Mouse (Mus musculus): ENCODE data around the gene Urad. TPM values are rescaled to one million over a fixed set of nuclear protein-coding genes. Genes with fewer than 3 reads are reported as not detected.

Gene Urad
- polyA plus RNA-seq, 1 experiment from 2014 or later, result not detected

GRCm38 (mm10) chr5:147304276-147305155 lies 17.7 kb downstream of the Urad start:
- H3K27me3 ChIP-seq (replicated peaks; ENCODE audit: insufficient read depth, low read length), result peaks cover 97% of the 10 kb centered on the region
- under 1% methylated on average over 52 of the region's 54 CpGs for WGBS
- no peak overlapping the region for H3K4me3 ChIP-seq (ENCODE audit: low read depth, low read length)
- H3K36me3 ChIP-seq (ENCODE audit: insufficient read depth, low read length), result no peaks in the 10 kb centered on the region
- no peak for ATAC-seq
- no peaks in the 10 kb centered on the region for H3K9me3 ChIP-seq (ENCODE audit: low read length)
- no peak overlapping the region for H3K4me2 ChIP-seq (replicated peaks; ENCODE audit: low read depth, low read length)
- TF ChIP-seq EP300 (IDR thresholded peaks at IDR 0.05) (no peak), CTCF (IDR thresholded peaks at IDR 0.05) (no peak)
- no peak overlapping the region for H3K27ac ChIP-seq (ENCODE audit: low read length)
- no peak overlapping the region for H3K9ac ChIP-seq (replicated peaks; ENCODE audit: low read depth)
- no peaks in the 10 kb centered on the region for H3K4me1 ChIP-seq (ENCODE audit: insufficient read depth, low read depth, low read length)
- DNase-seq (ENCODE audit: low spot score), result no peak

GRCm38 (mm10) chr5:147302746-147303400 lies 19.4 kb downstream of the Urad start:
- no peak for ATAC-seq
- Histone ChIP-seq H3K27ac (ENCODE audit: low read length) (no peak overlapping the region), H3K9ac (replicated peaks; ENCODE audit: low read depth) (no peak overlapping the region), H3K27me3 (replicated peaks; ENCODE audit: insufficient read depth, low read length) (peaks cover 92% of the 10 kb centered on the region), H3K4me2 (replicated peaks; ENCODE audit: low read depth, low read length) (no peak overlapping the region), H3K36me3 (ENCODE audit: insufficient read depth, low read length) (no peaks in the 10 kb centered on the region), H3K9me3 (ENCODE audit: low read length) (no peaks in the 10 kb centered on the region), H3K4me3 (ENCODE audit: low read depth, low read length) (no peak overlapping the region), H3K4me1 (ENCODE audit: insufficient read depth, low read depth, low read length) (no peaks in the 10 kb centered on the region)
- 4% methylated on average over 13 of the region's 13 CpGs for WGBS
- TF ChIP-seq CTCF (IDR thresholded peaks at IDR 0.05) (no peak), EP300 (IDR thresholded peaks at IDR 0.05) (no peak)
- no peak for DNase-seq (ENCODE audit: low spot score)

- Histone ChIP-seq H3K27ac (ENCODE audit: low read length) (no peak overlapping the region), H3K4me2 (replicated peaks; ENCODE audit: low read depth, low read length) (no peak overlapping the region), H3K4me1 (ENCODE audit: insufficient read depth, low read depth, low read length) (no peaks in the 10 kb centered on the region), H3K36me3 (ENCODE audit: insufficient read depth, low read length) (no peaks in the 10 kb centered on the region), H3K9ac (replicated peaks; ENCODE audit: low read depth) (no peak overlapping the region), H3K9me3 (ENCODE audit: low read length) (no peaks in the 10 kb centered on the region), H3K4me3 (ENCODE audit: low read depth, low read length) (no peak overlapping the region), H3K27me3 (replicated peaks; ENCODE audit: insufficient read depth, low read length) (peaks cover 89% of the 10 kb centered on the region)
- no peak for TF ChIP-seq EP300 (IDR thresholded peaks at IDR 0.05)
- TF ChIP-seq CTCF (IDR thresholded peaks at IDR 0.05), result no peak
- DNase-seq (ENCODE audit: low spot score) (no peak), ATAC-seq (no peak)
- WGBS, result 6% methylated on average over 8 of the region's 8 CpGs
These were observed 20.1 kb downstream of the Urad start for GRCm38 (mm10) chr5:147302141-147302540.

DNA sequence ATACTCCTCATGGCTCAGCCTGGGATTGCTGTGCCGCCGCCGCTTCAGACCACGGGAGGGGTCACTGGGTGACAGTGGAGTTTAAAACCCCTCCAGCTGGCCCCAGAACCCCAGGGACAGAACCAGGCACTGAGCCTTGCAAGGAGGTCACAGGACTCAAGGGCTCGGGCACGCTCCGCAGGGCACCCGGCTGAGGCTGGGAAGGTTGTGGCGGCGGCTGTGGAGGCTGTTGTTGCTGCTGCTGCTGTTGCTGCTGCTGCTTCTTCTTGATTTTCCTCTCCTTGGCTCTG lies 20.5 kb downstream of the Urad start:
- no peak for DNase-seq (ENCODE audit: low spot score)
- H3K27ac ChIP-seq (ENCODE audit: low read length), result no peak overlapping the region

GRCm38 (mm10) chr5:147300917-147301780 lies 21.1 kb downstream of the Urad start:
- no peak overlapping the region for H3K27ac ChIP-seq (ENCODE audit: low read length)
- H3K4me1 ChIP-seq (ENCODE audit: insufficient read depth, low read depth, low read length), result no peaks in the 10 kb centered on the region
- H3K36me3 ChIP-seq (ENCODE audit: insufficient read depth, low read length), result no peaks in the 10 kb centered on the region
- H3K9ac ChIP-seq (replicated peaks; ENCODE audit: low read depth), result no peak overlapping the region
- H3K27me3 ChIP-seq (replicated peaks; ENCODE audit: insufficient read depth, low read length), result peaks cover 84% of the 10 kb centered on the region
- WGBS, result 3% methylated on average over 21 of the region's 21 CpGs
- DNase-seq (ENCODE audit: low spot score), result no peak
- H3K4me3 ChIP-seq (ENCODE audit: low read depth, low read length), result no peak overlapping the region
- no peak overlapping the region for H3K4me2 ChIP-seq (replicated peaks; ENCODE audit: low read depth, low read length)
- no peak for ATAC-seq
- TF ChIP-seq EP300 (IDR thresholded peaks at IDR 0.05) (no peak), CTCF (IDR thresholded peaks at IDR 0.05) (no peak)
- no peaks in the 10 kb centered on the region for H3K9me3 ChIP-seq (ENCODE audit: low read length)

More for the DNA sequence above, 20.5 kb downstream of the Urad start:
- TF ChIP-seq CTCF (IDR thresholded peaks at IDR 0.05) (no peak), EP300 (IDR thresholded peaks at IDR 0.05) (no peak)
- no peaks in the 10 kb centered on the region for H3K9me3 ChIP-seq (ENCODE audit: low read length)
- 4% methylated on average over 10 of the region's 10 CpGs for WGBS
- no peaks in the 10 kb centered on the region for H3K4me1 ChIP-seq (ENCODE audit: insufficient read depth, low read depth, low read length)
- H3K4me2 ChIP-seq (replicated peaks; ENCODE audit: low read depth, low read length), result no peak overlapping the region
- H3K27me3 ChIP-seq (replicated peaks; ENCODE audit: insufficient read depth, low read length), result peaks cover 89% of the 10 kb centered on the region
- no peak overlapping the region for H3K9ac ChIP-seq (replicated peaks; ENCODE audit: low read depth)
- H3K4me3 ChIP-seq (ENCODE audit: low read depth, low read length), result no peak overlapping the region
- ATAC-seq, result no peak
- H3K36me3 ChIP-seq (ENCODE audit: insufficient read depth, low read length), result no peaks in the 10 kb centered on the region

GRCm38 (mm10) chr5:147300001-147300363 lies 22.3 kb downstream of the Urad start:
- no peak for TF ChIP-seq EP300 (IDR thresholded peaks at IDR 0.05)
- TF ChIP-seq CTCF (IDR thresholded peaks at IDR 0.05), result no peak
- Histone ChIP-seq H3K4me3 (ENCODE audit: low read depth, low read length) (peak overlapping the region; percentile 21; the same call in 1 of the 2 replicates), H3K4me1 (ENCODE audit: insufficient read depth, low read depth, low read length) (no peaks in the 10 kb centered on the region), H3K4me2 (replicated peaks; ENCODE audit: low read depth, low read length) (peak overlapping the region; percentile 52), H3K9ac (replicated peaks; ENCODE audit: low read depth) (no peak overlapping the region), H3K27me3 (replicated peaks; ENCODE audit: insufficient read depth, low read length) (peaks cover 80% of the 10 kb centered on the region), H3K36me3 (ENCODE audit: insufficient read depth, low read length) (no peaks in the 10 kb centered on the region), H3K27ac (ENCODE audit: low read length) (no peak overlapping the region), H3K9me3 (ENCODE audit: low read length) (no peaks in the 10 kb centered on the region)
- 4% methylated on average over 4 of the region's 4 CpGs for WGBS
- ATAC-seq (peak; percentile 26), DNase-seq (ENCODE audit: low spot score) (no peak)
